Mouse (Mus musculus) cortical plate, adult 2 months (tissue): ENCODE measurements around the gene Sh3bp5.

Experiments
- CTCF ChIP-seq: fragments of 200-500 bp; IDR thresholded peaks from 2 replicates; pipeline ENCODE4 v1.5.1; 2011; ENCODE audit warnings: mild to moderate bottlenecking, control low read depth, low read length; ENCODE audit not compliant: insufficient read depth; ENCODE audit errors: extremely low read depth
- POLR2A ChIP-seq: fragments of 200-500 bp; IDR thresholded peaks from 2 replicates; pipeline ENCODE4 v1.6.1; 2011; ENCODE audit warnings: mild to moderate bottlenecking, low read length, control low read depth; ENCODE audit not compliant: insufficient read depth; ENCODE audit errors: extremely low read depth

- TF ChIP-seq CTCF (no peak), POLR2A (no peak)
Measured at GRCm38 (mm10) chr14:31387301-31387981, 48.4 kb downstream of the Sh3bp5 start.
